Mouse (Mus musculus): ENCODE measurements around the gene Spryd3. TPM values are rescaled to one million over a fixed set of nuclear protein-coding genes. Genes with fewer than 3 reads are reported as not detected.
"Not testable (repeated sequence)": the region's sequence is repeated elsewhere in the genome, so short reads cannot be mapped to it uniquely, and the experiment has no call there.

The Spryd3 gene
- polyA plus RNA-seq, 1 experiment from 2014 or later: 96.0 TPM

DNA sequence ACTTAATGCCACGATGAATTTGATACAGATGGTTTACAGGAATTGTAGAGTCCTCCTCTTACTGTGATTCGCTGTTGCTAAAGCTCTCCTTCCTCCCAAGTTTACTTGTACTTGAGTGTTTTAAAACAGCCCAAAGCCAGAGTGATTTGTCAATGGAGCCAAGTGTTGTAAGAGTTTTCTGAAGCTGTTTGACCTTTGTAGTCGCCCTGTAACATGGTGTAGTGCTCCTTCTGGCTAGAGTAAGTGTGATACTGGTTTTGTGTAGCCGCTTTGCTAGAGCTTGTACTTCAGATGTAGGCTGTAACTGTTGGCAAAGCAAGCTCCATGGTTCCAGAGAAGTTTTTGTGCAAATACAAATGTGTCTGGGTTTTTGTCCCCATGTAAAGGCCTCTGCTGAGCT is 43.8 kb downstream of the Spryd3 start:
- ATAC-seq (ENCODE audit: low FRiP score): no peak
- Histone ChIP-seq H3K4me1 (no peaks in the 10 kb centered on the region), H3K36me3 (peaks cover 91% of the 10 kb centered on the region), H3K9me3 (replicated peaks) (no peaks in the 10 kb centered on the region), H3K4me3 (replicated peaks) (no peak overlapping the region), H3K4me2 (no peak overlapping the region), H3K9ac (replicated peaks) (no peak overlapping the region), H3K27me3 (replicated peaks) (no peaks in the 10 kb centered on the region), H3K27ac (replicated peaks) (no peak overlapping the region)
- WGBS: 97% methylated on average over 4 of the region's 4 CpGs

DNA sequence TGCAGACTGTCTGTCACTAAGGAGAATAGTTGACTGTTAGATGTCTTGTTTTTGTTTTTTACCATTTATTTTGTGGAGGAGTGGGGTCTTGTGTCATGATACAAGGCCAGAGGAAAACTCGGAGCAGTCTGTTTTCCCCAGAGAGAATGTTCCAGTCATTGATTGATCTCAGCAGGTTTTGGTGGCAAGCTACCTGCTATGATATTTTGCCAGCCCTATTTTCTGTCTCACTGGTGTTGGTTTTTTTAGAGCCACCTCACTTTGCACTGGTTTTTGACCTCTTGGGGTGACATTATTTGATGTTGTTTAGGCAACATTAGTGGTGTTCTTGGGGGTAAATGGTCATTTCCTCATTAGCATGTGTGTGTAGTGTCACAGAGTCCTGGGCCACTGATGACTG is 44.3 kb downstream of the Spryd3 start:
- Histone ChIP-seq H3K36me3 (peaks cover 95% of the 10 kb centered on the region), H3K4me2 (no peak overlapping the region), H3K9me3 (replicated peaks) (no peaks in the 10 kb centered on the region), H3K9ac (replicated peaks) (no peak overlapping the region), H3K27ac (replicated peaks) (no peak overlapping the region), H3K4me3 (replicated peaks) (no peak overlapping the region), H3K4me1 (no peaks in the 10 kb centered on the region), H3K27me3 (replicated peaks) (no peaks in the 10 kb centered on the region)
- no peak for ATAC-seq (ENCODE audit: low FRiP score)
- 87% methylated on average over 1 of the region's 1 CpGs for WGBS

DNA sequence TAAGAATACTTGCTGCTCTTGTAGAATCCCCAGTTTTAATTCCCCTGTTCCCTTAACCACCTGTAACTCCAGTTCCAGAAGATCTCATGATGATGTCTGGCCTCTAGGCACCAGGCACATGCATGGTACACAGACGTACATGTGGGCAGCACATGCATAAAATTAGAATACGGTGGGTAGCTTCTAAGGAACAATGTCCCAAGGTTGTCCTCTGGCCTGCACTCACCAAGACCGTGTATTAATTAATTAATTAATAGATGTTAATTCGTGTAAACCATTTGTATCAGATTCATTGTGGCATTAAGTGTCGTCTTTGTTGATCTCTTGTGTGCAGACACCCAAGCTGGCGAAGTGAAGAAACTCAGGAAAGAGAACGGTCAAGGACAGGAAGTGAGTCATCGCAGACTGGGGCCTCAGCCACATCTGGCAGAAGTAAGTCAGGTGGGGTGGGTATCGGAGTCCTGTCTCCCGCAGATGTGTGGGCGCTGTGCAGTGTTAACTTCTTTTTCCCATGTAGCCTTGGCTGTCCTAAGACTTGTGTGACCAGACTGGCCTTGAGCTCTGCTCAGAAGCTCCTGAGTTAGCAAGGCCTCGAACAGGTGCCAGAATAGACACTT is 44.9 kb downstream of the Spryd3 start:
- ATAC-seq (ENCODE audit: low FRiP score): no peak
- no peak overlapping the region for H3K4me2 ChIP-seq
- H3K4me1 ChIP-seq: no peaks in the 10 kb centered on the region
- no peaks in the 10 kb centered on the region for H3K27me3 ChIP-seq (replicated peaks)
- no peaks in the 10 kb centered on the region for H3K9me3 ChIP-seq (replicated peaks)
- H3K4me3 ChIP-seq (replicated peaks): no peak overlapping the region
- 91% methylated on average over 12 of the region's 12 CpGs for WGBS
- no peak overlapping the region for H3K27ac ChIP-seq (replicated peaks)
- no peak overlapping the region for H3K9ac ChIP-seq (replicated peaks)
- H3K36me3 ChIP-seq: peaks cover 98% of the 10 kb centered on the region

DNA sequence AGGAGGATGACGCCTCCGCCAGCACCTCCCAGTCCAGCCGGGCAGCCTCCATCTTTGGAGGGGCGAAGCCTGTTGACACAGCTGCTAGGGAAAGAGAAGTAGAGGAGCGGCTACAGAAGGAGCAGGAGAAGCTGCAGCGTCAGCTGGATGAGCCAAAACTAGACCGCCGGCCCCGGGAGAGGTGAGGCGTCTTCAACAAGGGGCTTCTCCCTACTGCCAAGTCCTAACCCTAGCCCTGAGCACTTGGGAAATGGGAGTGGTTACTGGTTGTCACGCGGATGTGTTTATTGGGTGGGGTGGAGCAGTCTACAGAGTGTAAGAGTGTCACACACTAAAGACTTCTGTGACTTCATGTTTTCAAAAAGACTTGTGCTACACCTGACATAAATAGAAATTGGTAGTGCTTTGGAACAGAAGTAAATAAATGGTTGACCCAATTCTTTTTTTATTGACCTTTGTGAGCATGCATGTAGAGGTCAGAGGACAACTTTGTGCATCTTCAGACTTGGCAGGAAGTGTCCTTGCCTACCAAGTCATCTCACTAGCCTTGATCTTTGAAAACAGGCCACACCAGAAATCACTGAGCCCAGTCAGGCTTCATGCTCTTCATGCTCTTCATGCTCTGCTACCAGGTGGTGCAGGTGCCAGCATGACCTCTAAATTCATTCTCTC is 46.0 kb downstream of the Spryd3 start:
- no peaks in the 10 kb centered on the region for H3K27me3 ChIP-seq (replicated peaks)
- H3K4me2 ChIP-seq: no peak overlapping the region
- no peak overlapping the region for H3K9ac ChIP-seq (replicated peaks)
- ATAC-seq (ENCODE audit: low FRiP score): no peak
- no peaks in the 10 kb centered on the region for H3K9me3 ChIP-seq (replicated peaks)
- H3K36me3 ChIP-seq: peaks cover 96% of the 10 kb centered on the region
- WGBS: 86% methylated on average over 12 of the region's 12 CpGs
- H3K27ac ChIP-seq (replicated peaks): no peak overlapping the region
- no peaks in the 10 kb centered on the region for H3K4me1 ChIP-seq
- H3K4me3 ChIP-seq (replicated peaks): no peak overlapping the region

DNA sequence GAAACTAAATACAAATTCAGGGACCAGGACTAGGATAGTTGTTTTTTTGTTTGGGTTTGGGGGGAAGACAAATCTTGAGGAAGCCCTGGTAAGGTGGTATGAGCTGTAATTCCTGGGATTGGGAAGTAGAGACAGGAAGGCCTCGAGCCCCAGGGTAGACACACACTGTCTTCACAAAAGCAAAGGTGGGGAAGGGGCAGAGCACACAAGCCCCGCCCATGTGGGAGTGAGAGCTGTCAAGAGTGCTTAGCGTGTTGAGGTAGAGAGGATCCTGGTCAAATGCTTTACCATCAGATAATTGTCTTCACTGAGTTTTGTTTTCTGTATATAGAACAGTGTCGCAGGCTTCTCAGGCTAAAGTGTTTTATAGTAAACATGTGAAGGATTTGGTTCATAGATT is 53.0 kb downstream of the Spryd3 start:
- Histone ChIP-seq H3K4me3 (replicated peaks) (no peak overlapping the region), H3K27ac (replicated peaks) (no peak overlapping the region), H3K9me3 (replicated peaks) (no peaks in the 10 kb centered on the region), H3K27me3 (replicated peaks) (no peaks in the 10 kb centered on the region), H3K4me2 (no peak overlapping the region), H3K36me3 (peaks cover 43% of the 10 kb centered on the region), H3K4me1 (peaks cover 7% of the 10 kb centered on the region; the same call in 1 of the 2 replicates), H3K9ac (replicated peaks) (no peak overlapping the region)
- WGBS: 91% methylated on average over 4 of the region's 4 CpGs
- ATAC-seq (ENCODE audit: low FRiP score): no peak

DNA sequence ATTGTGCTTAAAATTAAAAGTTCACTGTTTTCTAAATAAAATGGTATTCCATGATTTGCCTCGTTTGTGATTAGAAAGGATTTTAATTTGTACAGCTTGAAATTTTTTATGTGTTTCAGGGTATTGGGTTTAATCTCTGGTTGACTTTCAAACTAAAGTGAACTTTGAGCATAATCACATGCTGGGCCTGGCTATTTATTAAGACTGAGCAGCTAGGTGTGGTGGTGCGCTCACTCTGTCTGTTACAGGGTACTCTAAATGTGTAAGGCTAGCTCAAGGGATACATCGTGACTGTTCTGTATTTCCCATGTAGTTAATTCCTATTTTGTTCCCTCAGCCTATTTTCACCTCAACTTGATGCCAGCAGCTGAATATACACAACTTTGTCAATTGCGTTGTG is 53.9 kb downstream of the Spryd3 start:
- Histone ChIP-seq H3K27me3 (replicated peaks) (no peaks in the 10 kb centered on the region), H3K4me1 (peaks cover 7% of the 10 kb centered on the region; the same call in 1 of the 2 replicates), H3K9ac (replicated peaks) (no peak overlapping the region), H3K4me2 (no peak overlapping the region), H3K9me3 (replicated peaks) (no peaks in the 10 kb centered on the region), H3K36me3 (peaks cover 36% of the 10 kb centered on the region), H3K27ac (replicated peaks) (no peak overlapping the region), H3K4me3 (replicated peaks) (no peak overlapping the region)
- 93% methylated on average over 4 of the region's 4 CpGs for WGBS
- ATAC-seq (ENCODE audit: low FRiP score): no peak

DNA sequence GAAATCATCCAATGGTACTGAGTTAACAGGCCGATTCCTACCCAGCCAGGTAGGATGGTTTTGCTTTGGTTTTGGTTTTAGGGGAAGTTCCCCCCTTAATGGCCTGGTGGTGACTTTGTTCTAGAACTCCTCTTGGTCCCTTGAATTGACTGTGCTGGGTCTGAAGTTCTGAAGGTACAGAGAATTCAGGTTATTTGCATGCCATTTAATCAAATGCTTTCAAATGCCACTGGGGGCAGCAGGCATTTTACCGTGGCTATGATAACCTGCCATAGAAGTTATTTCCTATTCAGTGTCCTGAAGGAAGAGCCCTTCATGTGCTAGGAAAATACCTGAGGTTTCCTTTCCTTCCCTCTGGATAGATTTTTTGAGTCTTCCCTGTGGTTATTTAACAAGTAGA is 55.6 kb downstream of the Spryd3 start:
- 63% methylated on average over 2 of the region's 2 CpGs for WGBS
- H3K9ac ChIP-seq (replicated peaks): no peak overlapping the region

DNA sequence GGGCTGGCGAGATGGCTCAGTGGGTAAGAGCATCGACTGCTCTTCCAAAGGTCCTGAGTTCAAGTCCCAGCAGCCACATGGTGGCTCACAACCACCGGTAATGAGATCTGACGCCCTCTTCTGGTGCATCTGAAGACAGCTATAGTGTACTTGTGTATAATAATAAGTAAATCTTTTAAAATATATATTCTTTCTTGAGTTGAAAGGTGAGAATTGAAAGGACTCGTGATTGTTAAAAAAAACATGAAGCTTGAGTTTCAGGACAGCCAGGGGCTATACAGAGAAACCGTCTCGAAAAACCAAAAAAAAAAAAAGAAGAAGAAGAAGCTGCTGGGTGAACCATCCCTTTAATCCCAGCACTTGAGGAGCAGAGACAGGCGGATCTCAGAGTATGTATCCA is 56.1 kb downstream of the Spryd3 start:
- H3K36me3 ChIP-seq: peaks cover 18% of the 10 kb centered on the region
- WGBS: 82% methylated on average over 8 of the region's 8 CpGs
- ATAC-seq (ENCODE audit: low FRiP score): not testable (repeated sequence)

More for the DNA sequence above, 55.6 kb downstream of the Spryd3 start:
- Histone ChIP-seq H3K36me3 (peaks cover 20% of the 10 kb centered on the region), H3K4me2 (no peak overlapping the region), H3K27ac (replicated peaks) (no peak overlapping the region), H3K4me1 (peaks cover 17% of the 10 kb centered on the region), H3K4me3 (replicated peaks) (no peak overlapping the region), H3K9me3 (replicated peaks) (no peaks in the 10 kb centered on the region), H3K27me3 (replicated peaks) (no peaks in the 10 kb centered on the region)
- ATAC-seq (ENCODE audit: low FRiP score): no peak

DNA sequence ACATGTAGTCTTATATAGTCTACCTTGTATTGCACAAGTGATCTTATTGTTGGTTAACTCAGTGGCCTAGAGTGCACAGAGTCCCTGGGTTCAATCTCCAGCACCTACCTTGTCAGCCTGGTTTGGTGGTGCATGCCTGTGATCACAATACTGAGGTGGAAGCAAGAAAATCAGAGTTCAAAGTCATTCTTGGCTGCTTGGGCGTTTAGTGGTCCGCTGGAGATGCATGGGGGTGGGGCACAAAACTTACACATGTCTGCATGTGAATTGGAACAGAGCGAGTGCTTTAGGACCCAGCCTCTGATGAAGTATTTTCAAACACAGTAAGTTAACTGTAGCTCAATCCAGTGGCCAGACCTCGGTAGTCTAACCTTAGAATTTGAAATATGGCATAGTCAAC is 56.8 kb downstream of the Spryd3 start:
- 81% methylated on average over 4 of the region's 4 CpGs for WGBS

More for the DNA sequence above, 56.1 kb downstream of the Spryd3 start:
- H3K4me2 ChIP-seq; H3K9me3 ChIP-seq (replicated peaks); H3K27ac ChIP-seq (replicated peaks); H3K9ac ChIP-seq (replicated peaks); H3K27me3 ChIP-seq (replicated peaks); H3K4me3 ChIP-seq (replicated peaks): not testable (repeated sequence)
- peaks cover 22% of the 10 kb centered on the region for H3K4me1 ChIP-seq

DNA sequence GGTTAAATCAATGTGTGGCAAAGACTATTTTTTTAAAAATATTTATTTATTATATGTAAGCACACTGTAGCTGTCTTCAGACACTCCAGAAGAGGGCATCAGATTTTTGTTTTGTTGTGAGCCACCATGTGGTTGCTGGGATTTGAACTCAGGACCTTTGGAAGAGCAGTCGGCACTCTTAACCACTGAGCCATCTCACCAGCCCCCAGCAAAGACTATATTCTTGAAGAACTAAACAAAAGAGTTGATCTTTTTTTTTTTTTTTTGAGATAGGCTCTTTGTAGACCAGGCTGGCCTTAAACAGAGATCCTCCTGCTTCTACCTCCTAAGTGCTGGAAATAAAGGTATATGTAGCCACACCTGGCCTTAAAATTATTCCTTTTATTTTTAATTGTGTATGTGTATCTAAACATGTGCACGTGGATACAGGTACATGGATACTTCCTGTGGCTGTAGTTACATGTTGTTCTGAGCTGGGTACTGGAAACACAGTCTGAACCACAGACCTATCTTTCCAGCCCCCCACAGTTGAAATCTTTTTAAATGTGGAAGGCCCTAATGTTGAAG is 58.8 kb downstream of the Spryd3 start:
- no peaks in the 10 kb centered on the region for H3K27me3 ChIP-seq (replicated peaks)
- no peak overlapping the region for H3K4me2 ChIP-seq
- WGBS: 97% methylated on average over 2 of the region's 2 CpGs
- no peak overlapping the region for H3K4me3 ChIP-seq (replicated peaks)
- ATAC-seq (ENCODE audit: low FRiP score): no peak
- H3K4me1 ChIP-seq: peaks cover 32% of the 10 kb centered on the region
- 0 out of 2 replicates have a peak, but pooled peaks cover 1% of the 10 kb centered on the region for H3K36me3 ChIP-seq
- H3K9me3 ChIP-seq (replicated peaks): no peaks in the 10 kb centered on the region
- H3K27ac ChIP-seq (replicated peaks): no peak overlapping the region
- no peak overlapping the region for H3K9ac ChIP-seq (replicated peaks)

More for the DNA sequence above, 56.8 kb downstream of the Spryd3 start:
- Histone ChIP-seq H3K9me3 (replicated peaks) (no peaks in the 10 kb centered on the region), H3K4me3 (replicated peaks) (no peak overlapping the region), H3K4me2 (no peak overlapping the region), H3K27me3 (replicated peaks) (no peaks in the 10 kb centered on the region), H3K27ac (replicated peaks) (no peak overlapping the region), H3K9ac (replicated peaks) (no peak overlapping the region), H3K36me3 (peaks cover 12% of the 10 kb centered on the region), H3K4me1 (peaks cover 28% of the 10 kb centered on the region)
- ATAC-seq (ENCODE audit: low FRiP score): no peak

DNA sequence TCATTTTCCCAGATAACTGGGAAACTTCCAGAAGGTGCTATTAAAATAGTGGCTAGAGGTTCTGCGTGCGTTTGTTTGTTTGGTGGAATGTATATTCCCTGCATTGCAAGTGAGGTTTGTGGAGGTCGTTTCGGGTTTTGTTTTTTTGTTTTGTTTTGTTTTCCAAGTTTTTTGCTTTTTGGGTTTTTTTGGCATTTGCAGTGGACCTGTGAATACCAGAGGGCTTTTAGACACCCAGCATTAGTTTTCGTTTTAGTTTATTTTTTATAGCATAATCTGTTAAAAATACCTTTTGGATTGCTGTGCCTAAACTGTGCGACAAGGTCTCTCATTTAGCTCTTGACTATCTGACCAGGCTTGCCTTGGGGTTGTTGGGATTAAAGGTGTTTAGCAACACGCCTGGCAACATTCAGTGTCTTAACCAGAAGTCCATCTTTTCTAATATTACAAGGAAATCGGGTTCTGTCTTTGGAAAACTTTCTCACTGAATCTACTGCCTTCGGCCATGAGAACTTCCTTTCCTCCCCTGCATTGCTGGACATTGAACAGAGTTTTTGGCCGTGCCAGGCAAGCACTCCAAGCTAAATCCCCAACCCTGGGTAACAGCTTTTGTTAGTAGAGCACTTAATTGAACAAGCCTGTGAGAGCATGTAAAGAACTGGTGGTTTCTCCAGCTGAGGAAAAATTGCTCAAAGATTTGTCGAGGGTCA is 61.0 kb downstream of the Spryd3 start:
- Histone ChIP-seq H3K9ac (replicated peaks) (peak overlapping the region; percentile 95), H3K4me1 (peaks cover 28% of the 10 kb centered on the region), H3K27ac (replicated peaks) (peak overlapping the region; percentile 99; the same call in 1 of the 2 replicates), H3K4me3 (replicated peaks) (peak overlapping the region; percentile 95), H3K9me3 (replicated peaks) (no peaks in the 10 kb centered on the region), H3K36me3 (no peaks in the 10 kb centered on the region), H3K27me3 (replicated peaks) (no peaks in the 10 kb centered on the region), H3K4me2 (peak overlapping the region; percentile 79)
- no peak for ATAC-seq (ENCODE audit: low FRiP score)
- 20% methylated on average over 11 of the region's 11 CpGs for WGBS

All from neural tube, embryonic 15.5 days (tissue).